Mouse (Mus musculus) embryo, embryonic 9.5 days (tissue): ENCODE measurements around the gene G530012D18Rik.
"Not testable (repeated sequence)": the region's sequence is repeated elsewhere in the genome, so short reads cannot be mapped to it uniquely, and the experiment has no call there.

ENCODE experiments used
- DNase-seq: peaks from one replicate; pipeline ENCODE4 v3.0.0-alpha.2; 2017; ENCODE audit errors: extremely low spot score

The G530012D18Rik gene

GRCm38 (mm10) chr1:85615819-85616218, 40.3 kb downstream of the G530012D18Rik start:
- not testable (repeated sequence) for DNase-seq

- DNase-seq, result not testable (repeated sequence)
Measured at GRCm38 (mm10) chr1:85617161-85617560, 41.7 kb downstream of the G530012D18Rik start.

GRCm38 (mm10) chr1:85618689-85619088, 43.2 kb downstream of the G530012D18Rik start:
- DNase-seq, result not testable (repeated sequence)
